Mouse (Mus musculus): ENCODE measurements at regions not wholly inside any gene's neighbourhood (a gene's known extent, or its start where the extent isn't known, plus 50 kb on each side); places are given as distances from the start of the nearest gene placed in this dataset.

DNA sequence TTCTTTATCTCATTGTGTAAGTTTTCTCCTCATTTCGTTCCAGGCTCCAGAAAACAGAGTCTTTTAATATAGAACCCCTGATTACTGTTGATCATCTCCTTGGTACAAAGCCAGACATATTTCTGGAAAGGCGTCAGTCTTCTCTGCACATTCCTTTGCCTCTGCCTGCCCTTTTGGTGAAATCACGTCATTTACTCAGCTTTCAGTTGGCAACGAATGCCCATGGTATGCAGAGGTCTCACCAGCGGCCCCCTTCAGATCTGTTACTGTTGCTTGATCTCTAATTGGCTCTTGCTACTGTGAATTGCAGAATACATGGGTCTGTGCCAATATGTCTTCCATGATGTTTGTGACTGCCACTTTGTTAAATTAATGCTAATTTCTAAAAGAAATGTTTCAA is 412.0 kb upstream of the Pitx2 start:
- no peaks in the 10 kb centered on the region for H3K27me3 ChIP-seq
- no peak overlapping the region for H3K9ac ChIP-seq
- no peak for ATAC-seq (replicated peaks; ENCODE audit: insufficient number of reproducible peaks, insufficient read depth, low FRiP score, low read depth)
- H3K27ac ChIP-seq, result no peak overlapping the region
- no peaks in the 10 kb centered on the region for H3K4me1 ChIP-seq (replicated peaks)
- H3K9me3 ChIP-seq (replicated peaks), result no peaks in the 10 kb centered on the region
- H3K36me3 ChIP-seq, result no peaks in the 10 kb centered on the region
- H3K4me3 ChIP-seq, result no peak overlapping the region
- H3K4me2 ChIP-seq, result no peak overlapping the region
- 50% methylated on average over 5 of the region's 5 CpGs for WGBS

DNA sequence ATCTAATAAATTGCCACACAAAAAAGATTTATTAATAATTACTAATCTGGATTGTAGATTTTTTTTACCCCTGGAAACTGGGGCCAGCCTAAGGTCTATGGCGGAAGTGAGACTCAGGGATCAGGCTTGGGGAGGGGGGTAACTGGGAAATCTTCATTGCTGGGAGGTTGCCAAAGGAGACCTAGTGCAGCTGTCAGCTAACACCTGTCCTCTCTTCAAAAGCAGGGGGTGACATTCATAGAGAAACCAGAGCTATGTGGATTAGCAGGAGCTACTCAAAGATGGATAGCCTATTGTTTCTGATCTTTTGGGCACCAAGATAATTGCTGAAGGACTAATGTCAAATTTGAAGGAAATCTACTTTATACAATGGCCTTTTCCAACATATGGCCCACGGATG is 403.7 kb upstream of the Pitx2 start:
- Histone ChIP-seq H3K9me3 (replicated peaks) (no peaks in the 10 kb centered on the region), H3K9ac (no peak overlapping the region), H3K27me3 (no peaks in the 10 kb centered on the region), H3K27ac (no peak overlapping the region), H3K4me3 (no peak overlapping the region), H3K36me3 (no peaks in the 10 kb centered on the region), H3K4me1 (replicated peaks) (no peaks in the 10 kb centered on the region), H3K4me2 (no peak overlapping the region)
- no peak for ATAC-seq (replicated peaks; ENCODE audit: insufficient number of reproducible peaks, insufficient read depth, low FRiP score, low read depth)
- 86% methylated on average over 2 of the region's 2 CpGs for WGBS

DNA sequence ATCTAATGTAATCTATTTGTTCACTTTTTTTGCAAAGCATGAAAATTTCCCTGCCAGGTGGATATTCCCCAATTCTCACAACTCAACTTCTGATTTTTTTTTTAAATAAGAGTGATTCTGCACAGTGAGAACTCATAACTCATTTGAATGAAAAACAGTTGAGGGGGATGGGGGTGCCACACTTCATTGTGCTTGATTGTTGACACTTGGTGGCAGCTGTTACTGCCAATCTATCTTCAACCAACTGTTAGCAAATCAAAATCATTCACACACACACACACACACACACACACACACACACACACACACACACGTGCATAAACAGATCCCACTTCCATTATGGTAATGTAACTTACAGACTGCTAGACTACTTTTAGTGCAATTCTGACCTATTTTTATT is 401.8 kb upstream of the Pitx2 start:
- Histone ChIP-seq H3K9me3 (replicated peaks) (no peaks in the 10 kb centered on the region), H3K27me3 (no peaks in the 10 kb centered on the region), H3K4me2 (no peak overlapping the region), H3K27ac (no peak overlapping the region), H3K36me3 (no peaks in the 10 kb centered on the region), H3K4me3 (no peak overlapping the region), H3K4me1 (replicated peaks) (no peaks in the 10 kb centered on the region), H3K9ac (no peak overlapping the region)
- 58% methylated on average over 1 of the region's 1 CpGs for WGBS
- no peak for ATAC-seq (replicated peaks; ENCODE audit: insufficient number of reproducible peaks, insufficient read depth, low FRiP score, low read depth)

DNA sequence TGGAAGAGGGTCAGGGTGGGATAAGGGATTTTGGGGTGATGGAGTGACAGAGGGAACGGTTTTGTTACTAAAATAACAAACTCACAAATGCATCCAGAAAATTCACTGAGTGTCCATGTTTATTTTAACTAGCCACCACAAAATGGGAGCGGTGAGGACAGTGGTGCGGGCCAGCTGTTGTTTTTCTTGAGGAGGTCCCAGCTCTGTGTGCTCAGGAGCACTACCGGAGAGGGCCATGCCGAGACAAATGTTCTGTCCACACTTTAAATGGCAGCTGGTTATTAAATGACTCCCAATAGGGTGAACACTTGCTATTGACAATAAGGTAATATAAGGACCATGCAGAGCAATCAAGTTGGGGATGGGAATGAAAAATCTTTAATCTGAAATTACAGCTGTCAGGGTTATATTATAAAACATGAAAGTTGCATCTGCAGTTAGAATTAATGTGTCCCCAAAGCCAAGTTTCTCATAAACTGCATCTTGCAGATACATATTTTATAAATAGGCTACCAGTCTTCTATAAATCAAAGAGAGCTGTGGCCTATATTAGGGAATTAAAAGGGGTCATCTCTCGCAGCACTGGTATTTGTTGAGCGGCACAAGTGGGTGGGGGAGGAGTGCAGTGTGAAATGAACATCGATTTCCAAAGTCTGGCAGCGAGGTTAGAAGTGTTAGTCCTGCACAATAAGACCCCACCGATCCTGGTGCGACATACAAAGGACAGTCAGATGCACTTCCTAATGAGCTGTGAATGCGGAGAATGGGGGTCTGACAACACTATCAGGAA is 370.1 kb upstream of the Pitx2 start:
- Histone ChIP-seq H3K4me2 (no peak overlapping the region), H3K27me3 (no peaks in the 10 kb centered on the region)

DNA sequence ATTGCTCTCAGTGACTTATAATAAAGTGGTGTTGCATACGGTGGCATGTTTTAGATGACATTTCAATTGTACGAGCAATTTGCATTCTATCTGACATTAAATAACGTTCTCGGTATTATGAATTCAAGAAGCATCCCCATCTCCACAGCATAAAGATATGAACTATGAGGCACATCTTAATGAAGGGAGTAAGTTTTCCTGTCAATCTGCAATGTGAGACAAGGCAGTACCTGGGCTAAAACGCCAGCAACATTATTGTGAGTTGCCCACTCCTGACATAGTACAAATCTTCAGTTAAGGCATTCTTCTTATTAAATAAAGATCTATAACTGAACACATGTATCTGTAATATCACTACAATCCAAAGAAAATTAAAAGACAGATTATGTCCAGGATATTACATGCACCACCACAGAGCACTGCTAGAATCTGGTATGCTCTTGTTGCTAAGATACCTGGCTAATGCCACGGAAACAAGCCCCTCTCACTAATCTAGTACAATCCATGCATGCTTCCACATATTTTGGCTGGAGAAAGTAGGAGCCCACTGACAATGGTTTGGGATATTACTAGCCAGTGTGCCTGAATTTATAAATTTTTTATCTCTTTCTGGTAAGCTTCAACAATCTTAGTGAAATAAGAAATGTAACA is 349.2 kb upstream of the Pitx2 start:
- H3K27me3 ChIP-seq, result no peaks in the 10 kb centered on the region
- 80% methylated on average over 6 of the region's 6 CpGs for WGBS
- H3K4me2 ChIP-seq, result no peak overlapping the region
- no peaks in the 10 kb centered on the region for H3K9me3 ChIP-seq (replicated peaks)
- no peak overlapping the region for H3K4me3 ChIP-seq
- H3K9ac ChIP-seq, result no peak overlapping the region
- no peak for ATAC-seq (replicated peaks; ENCODE audit: insufficient number of reproducible peaks, insufficient read depth, low FRiP score, low read depth)
- H3K4me1 ChIP-seq (replicated peaks), result no peaks in the 10 kb centered on the region
- no peak overlapping the region for H3K27ac ChIP-seq
- no peaks in the 10 kb centered on the region for H3K36me3 ChIP-seq

More for the DNA sequence above, 370.1 kb upstream of the Pitx2 start:
- no peaks in the 10 kb centered on the region for H3K4me1 ChIP-seq (replicated peaks)
- H3K36me3 ChIP-seq, result no peaks in the 10 kb centered on the region
- H3K9ac ChIP-seq, result no peak overlapping the region
- WGBS, result 45% methylated on average over 12 of the region's 12 CpGs
- H3K4me3 ChIP-seq, result no peak overlapping the region
- no peak overlapping the region for H3K27ac ChIP-seq
- H3K9me3 ChIP-seq (replicated peaks), result no peaks in the 10 kb centered on the region
- no peak for ATAC-seq (replicated peaks; ENCODE audit: insufficient number of reproducible peaks, insufficient read depth, low FRiP score, low read depth)

DNA sequence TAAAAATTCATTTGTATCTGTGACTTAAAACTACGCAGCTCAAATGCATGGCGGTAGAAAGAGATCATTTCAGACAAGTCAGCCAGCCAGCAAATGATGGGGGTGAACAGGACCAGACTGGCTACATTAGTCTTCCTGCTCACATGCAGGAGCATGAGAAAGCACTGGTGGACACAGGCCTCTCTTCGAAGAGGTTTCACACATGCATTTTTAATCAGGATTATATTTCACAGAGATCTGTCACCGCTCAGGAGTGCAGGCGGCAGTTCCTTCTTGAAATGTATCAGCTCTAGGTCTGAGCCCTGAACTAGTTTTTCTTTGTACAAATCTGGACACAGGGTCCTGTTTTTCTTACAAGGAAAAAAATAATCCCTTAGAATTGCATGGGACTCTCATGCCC is 343.2 kb upstream of the Pitx2 start:
- H3K4me3 ChIP-seq, result no peak overlapping the region
- 77% methylated on average over 5 of the region's 5 CpGs for WGBS
- ATAC-seq (replicated peaks; ENCODE audit: insufficient number of reproducible peaks, insufficient read depth, low FRiP score, low read depth), result no peak
- no peak overlapping the region for H3K27ac ChIP-seq
- H3K27me3 ChIP-seq, result no peaks in the 10 kb centered on the region
- no peak overlapping the region for H3K9ac ChIP-seq
- H3K4me1 ChIP-seq (replicated peaks), result no peaks in the 10 kb centered on the region
- no peaks in the 10 kb centered on the region for H3K9me3 ChIP-seq (replicated peaks)
- H3K4me2 ChIP-seq, result no peak overlapping the region
- no peaks in the 10 kb centered on the region for H3K36me3 ChIP-seq

DNA sequence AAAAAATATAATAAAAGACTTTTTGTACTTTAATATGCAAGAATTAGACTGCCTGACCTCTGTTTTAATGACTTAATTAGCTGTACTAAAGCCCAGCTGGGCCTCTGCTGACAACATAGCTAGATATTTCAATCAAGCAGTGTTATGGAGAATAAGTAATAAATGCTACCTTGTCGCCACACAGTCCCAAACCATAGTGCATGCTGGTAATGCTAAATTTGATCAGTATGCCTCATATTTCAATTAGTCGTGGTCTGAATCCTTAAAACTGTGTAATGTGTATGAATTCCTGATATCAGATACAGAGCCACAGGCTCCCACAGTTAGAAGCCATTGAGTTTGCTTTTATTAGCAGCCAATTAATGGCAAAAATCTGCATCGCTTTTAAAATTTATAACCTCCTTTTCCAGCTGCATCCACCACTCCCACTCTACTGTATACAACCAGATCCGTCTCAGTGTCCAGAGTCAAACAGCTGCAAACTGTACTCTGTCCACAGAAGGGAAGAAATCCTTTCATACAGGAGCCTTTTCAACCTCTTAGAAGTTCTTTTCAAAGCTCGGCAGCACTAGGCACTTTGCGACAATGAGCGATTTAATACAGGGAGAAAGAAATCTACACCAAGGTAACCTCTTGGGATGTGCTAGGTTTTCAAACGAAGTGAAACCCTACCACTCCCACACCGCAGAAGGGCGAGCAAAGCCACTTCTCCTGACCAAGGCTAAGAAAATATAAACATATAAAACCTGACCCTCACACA is 317.8 kb upstream of the Pitx2 start:
- WGBS, result 60% methylated on average over 10 of the region's 10 CpGs
- Histone ChIP-seq H3K36me3 (no peaks in the 10 kb centered on the region), H3K4me1 (replicated peaks) (no peaks in the 10 kb centered on the region), H3K9me3 (replicated peaks) (no peaks in the 10 kb centered on the region), H3K27ac (no peak overlapping the region), H3K4me2 (no peak overlapping the region), H3K9ac (no peak overlapping the region), H3K27me3 (no peaks in the 10 kb centered on the region), H3K4me3 (no peak overlapping the region)
- ATAC-seq (replicated peaks; ENCODE audit: insufficient number of reproducible peaks, insufficient read depth, low FRiP score, low read depth), result no peak

DNA sequence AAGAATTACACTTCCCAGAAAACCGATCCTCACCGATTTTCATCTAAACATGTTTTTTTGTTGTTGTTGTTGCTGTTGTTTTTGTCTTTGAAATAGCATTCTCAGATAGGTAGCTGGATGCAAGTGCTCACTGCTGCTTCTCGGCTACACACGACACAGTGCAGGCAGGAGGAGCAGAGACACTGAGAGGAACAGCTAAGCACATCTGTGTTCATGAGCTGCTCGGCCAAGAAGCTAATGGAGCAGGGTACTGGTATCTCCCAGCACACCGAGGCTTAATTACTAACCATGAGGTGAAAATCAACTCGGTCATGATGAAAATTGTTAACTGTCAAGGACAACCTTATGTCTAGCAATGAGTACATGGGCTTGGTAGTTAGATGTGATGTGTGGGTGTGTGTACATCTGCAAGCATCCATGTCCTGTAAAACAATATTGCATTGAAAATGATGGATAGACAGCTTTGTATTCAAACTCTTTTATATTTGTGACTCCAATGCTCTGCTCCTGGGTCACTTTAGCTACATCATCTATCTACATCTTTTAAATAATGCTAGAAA is 316.0 kb upstream of the Pitx2 start:
- Histone ChIP-seq H3K4me2 (no peak overlapping the region), H3K27me3 (no peaks in the 10 kb centered on the region), H3K9me3 (replicated peaks) (no peaks in the 10 kb centered on the region), H3K36me3 (no peaks in the 10 kb centered on the region), H3K4me3 (no peak overlapping the region), H3K9ac (no peak overlapping the region), H3K27ac (no peak overlapping the region), H3K4me1 (replicated peaks) (no peaks in the 10 kb centered on the region)
- ATAC-seq (replicated peaks; ENCODE audit: insufficient number of reproducible peaks, insufficient read depth, low FRiP score, low read depth), result no peak
- WGBS, result 69% methylated on average over 7 of the region's 7 CpGs

DNA sequence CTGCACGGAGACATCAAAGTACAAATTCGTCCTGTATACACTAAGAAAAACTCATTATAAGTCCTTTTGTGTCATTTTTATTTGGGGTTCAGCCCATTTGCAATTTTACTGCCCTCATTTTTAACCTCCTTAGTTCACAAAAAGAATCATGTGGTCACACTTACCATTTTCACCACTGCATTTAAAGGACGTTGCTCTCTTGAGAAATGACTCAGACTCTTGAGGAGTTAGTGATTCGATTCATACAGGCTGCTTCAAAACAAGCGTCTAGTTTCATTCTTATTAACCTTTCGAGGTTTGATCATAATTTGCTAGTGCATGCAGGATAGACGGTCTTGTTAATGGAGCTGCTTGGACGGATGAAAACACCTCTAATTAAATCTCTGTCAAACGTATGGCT is 313.0 kb upstream of the Pitx2 start:
- Histone ChIP-seq H3K36me3 (no peaks in the 10 kb centered on the region), H3K4me3 (no peak overlapping the region), H3K9ac (no peak overlapping the region), H3K27ac (no peak overlapping the region), H3K27me3 (no peaks in the 10 kb centered on the region), H3K9me3 (replicated peaks) (no peaks in the 10 kb centered on the region), H3K4me2 (no peak overlapping the region), H3K4me1 (replicated peaks) (no peaks in the 10 kb centered on the region)
- no peak for ATAC-seq (replicated peaks; ENCODE audit: insufficient number of reproducible peaks, insufficient read depth, low FRiP score, low read depth)
- WGBS, result 55% methylated on average over 9 of the region's 9 CpGs

DNA sequence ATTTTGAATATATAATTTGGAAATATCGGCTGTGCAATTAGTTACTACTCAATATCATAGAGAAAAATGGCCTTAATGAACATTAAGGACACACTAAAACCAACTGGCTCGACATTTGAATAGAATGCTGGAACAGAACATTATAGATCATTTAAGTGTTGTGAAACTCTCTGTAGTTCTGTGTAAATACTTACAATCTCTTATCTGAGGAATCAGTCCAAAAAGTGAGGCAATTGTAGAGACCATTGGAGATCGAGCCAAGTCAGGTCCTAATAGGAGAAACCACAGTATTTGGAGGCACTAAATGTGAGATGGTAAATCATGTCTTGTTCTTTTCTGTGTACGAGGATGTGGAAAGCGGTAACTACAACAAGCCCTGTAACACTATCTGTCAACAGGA is 308.6 kb upstream of the Pitx2 start:
- Histone ChIP-seq H3K9me3 (replicated peaks) (no peaks in the 10 kb centered on the region), H3K4me2 (no peak overlapping the region), H3K27me3 (no peaks in the 10 kb centered on the region), H3K36me3 (no peaks in the 10 kb centered on the region), H3K9ac (no peak overlapping the region), H3K4me1 (replicated peaks) (no peaks in the 10 kb centered on the region), H3K4me3 (no peak overlapping the region), H3K27ac (no peak overlapping the region)
- ATAC-seq (replicated peaks; ENCODE audit: insufficient number of reproducible peaks, insufficient read depth, low FRiP score, low read depth), result no peak
- 74% methylated on average over 5 of the region's 5 CpGs for WGBS

DNA sequence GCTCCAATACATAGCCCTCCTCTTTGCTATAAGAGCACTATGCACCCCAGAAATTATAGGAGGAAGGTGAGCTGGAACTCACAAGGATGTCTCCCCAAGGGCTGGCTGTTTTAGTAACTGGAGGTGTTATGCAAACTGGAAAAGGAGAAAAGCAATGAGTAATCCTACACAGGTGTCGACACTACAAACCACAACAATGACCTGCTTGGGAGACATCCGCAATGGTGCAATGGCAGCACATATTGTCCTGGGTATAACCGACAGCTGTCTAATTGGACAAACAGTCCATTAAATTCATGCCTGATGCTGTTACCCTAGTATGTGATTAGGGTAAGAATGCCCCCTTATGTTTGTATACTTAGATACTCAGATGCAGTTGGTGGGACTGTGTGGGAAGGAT is 303.1 kb upstream of the Pitx2 start:
- Histone ChIP-seq H3K27me3 (no peaks in the 10 kb centered on the region), H3K27ac (no peak overlapping the region), H3K9ac (no peak overlapping the region), H3K4me1 (replicated peaks) (no peaks in the 10 kb centered on the region), H3K4me2 (no peak overlapping the region), H3K9me3 (replicated peaks) (no peaks in the 10 kb centered on the region), H3K4me3 (no peak overlapping the region), H3K36me3 (no peaks in the 10 kb centered on the region)
- no peak for ATAC-seq (replicated peaks; ENCODE audit: insufficient number of reproducible peaks, insufficient read depth, low FRiP score, low read depth)
- WGBS, result 89% methylated on average over 3 of the region's 3 CpGs
